Mouse (Mus musculus) MEL (cell line): ENCODE measurements around the gene Prdm10. TPM values are rescaled to one million over a fixed set of nuclear protein-coding genes. Genes with fewer than 3 reads are reported as not detected.

ENCODE experiments used
- DNase-seq: peaks from one replicate; pipeline ENCODE4 v3.0.0; 2011; ENCODE audit warnings: low read depth, low spot score
- H3K27ac ChIP-seq: 2 replicates; pipeline ENCODE4 v1.5.1; 2012; ENCODE audit warnings: low read depth, mild to moderate bottlenecking, control low read depth, low read length, moderate library complexity; ENCODE audit not compliant: control insufficient read depth
- H3K27me3 ChIP-seq, 2 experiments: fragments of 150-350 bp in 1 of 2; sonication (generic) in 1 of 2; 2 replicates each; pipeline ENCODE4 v1.6.1; 2012; ENCODE audit warnings: low read length in 2 of 2, mild to moderate bottlenecking in 2 of 2, improper control_type of control experiment in 1 of 2, moderate library complexity in 1 of 2; ENCODE audit not compliant: insufficient read depth in 2 of 2, control insufficient read depth in 1 of 2
- H3K36me3 ChIP-seq, 2 experiments: 2 replicates each; pipeline ENCODE4 v1.6.1; 2012 to 2014; ENCODE audit warnings: low read length in 2 of 2, improper control_type of control experiment in 1 of 2, inconsistent platforms in 1 of 2, mild to moderate bottlenecking in 1 of 2; ENCODE audit not compliant: insufficient read depth in 2 of 2, control insufficient read depth in 1 of 2
- H3K4me1 ChIP-seq, 2 experiments: fragments of 150-350 bp in 1 of 2; sonication (generic) in 1 of 2; 2 replicates each; pipeline ENCODE4 v1.6.1; 2012; ENCODE audit warnings: low read length in 2 of 2, improper control_type of control experiment in 1 of 2, mild to moderate bottlenecking in 1 of 2; ENCODE audit not compliant: insufficient read depth in 2 of 2, control insufficient read depth in 1 of 2
- H3K4me3 ChIP-seq, 2 experiments: fragments of 150-350 bp in 1 of 2; sonication (generic) in 1 of 2; 2 replicates each; pipeline ENCODE4 v1.5.1; 2012; ENCODE audit warnings: low read depth in 2 of 2, low read length in 2 of 2, mild to moderate bottlenecking in 2 of 2, moderate library complexity in 2 of 2, control low read depth in 1 of 2, improper control_type of control experiment in 1 of 2; ENCODE audit not compliant: control insufficient read depth in 1 of 2, insufficient read depth in 1 of 2
- H3K79me2 ChIP-seq: 2 replicates; pipeline ENCODE4 v1.6.1; 2012; ENCODE audit warnings: mild to moderate bottlenecking, low read length, moderate library complexity; ENCODE audit not compliant: control insufficient read depth, poor library complexity, insufficient read depth
- H3K9ac ChIP-seq: 2 replicates; pipeline ENCODE4 v1.6.1; 2012; ENCODE audit warnings: low read depth, mild to moderate bottlenecking, control low read depth, low read length, moderate library complexity; ENCODE audit not compliant: control insufficient read depth, poor library complexity, severe bottlenecking
- H3K9me3 ChIP-seq: fragments of 150-350 bp; sonication (generic); replicated peaks from 2 replicates; pipeline ENCODE4 v1.6.1; 2012; ENCODE audit warnings: mild to moderate bottlenecking, low read length, improper control_type of control experiment, moderate library complexity; ENCODE audit not compliant: insufficient read depth
- CHD2 ChIP-seq: IDR thresholded peaks from 2 replicates; pipeline ENCODE4 v1.6.1; 2011; ENCODE audit warnings: low read length, improper control_type of control experiment
- ETS1 ChIP-seq: IDR thresholded peaks from 2 replicates; pipeline ENCODE4 v1.6.1; 2012; ENCODE audit warnings: low read depth, mild to moderate bottlenecking, inconsistent platforms, low read length, improper control_type of control experiment, moderate library complexity
- KAT2A ChIP-seq: conservative IDR thresholded peaks from 2 replicates; pipeline ENCODE4 v1.6.1; 2012; ENCODE audit warnings: low read depth, low read length, improper control_type of control experiment, inconsistent platforms
- MAFK ChIP-seq: IDR thresholded peaks from 2 replicates; pipeline ENCODE4 v1.6.1; 2011; ENCODE audit warnings: low read depth, mild to moderate bottlenecking, low read length, improper control_type of control experiment, borderline replicate concordance
- MAX ChIP-seq: IDR thresholded peaks from 2 replicates; pipeline ENCODE4 v1.6.1; 2011; ENCODE audit warnings: low read length, improper control_type of control experiment
- MAZ ChIP-seq: IDR thresholded peaks from 2 replicates; pipeline ENCODE4 v1.6.1; 2012; ENCODE audit warnings: low read depth, mild to moderate bottlenecking, inconsistent platforms, low read length, improper control_type of control experiment
- MYB ChIP-seq: IDR thresholded peaks from 2 replicates; pipeline ENCODE4 v1.6.1; 2011; ENCODE audit warnings: mild to moderate bottlenecking, low read depth, low read length, improper control_type of control experiment
- NELFE ChIP-seq: IDR thresholded peaks from 2 replicates; pipeline ENCODE4 v1.6.1; 2011; ENCODE audit warnings: low read depth, low read length, improper control_type of control experiment
- NRF1 ChIP-seq: IDR thresholded peaks from 2 replicates; pipeline ENCODE4 v1.6.1; 2014; ENCODE audit warnings: low read depth, mild to moderate bottlenecking, inconsistent platforms, low read length, improper control_type of control experiment, moderate library complexity; ENCODE audit not compliant: poor library complexity, insufficient read depth, severe bottlenecking
- POLR2A ChIP-seq, 2 experiments: IDR thresholded peaks; 2 replicates each; pipeline ENCODE4 v1.6.1; 2011 to 2012; ENCODE audit warnings: low read length in 2 of 2, mild to moderate bottlenecking in 2 of 2, control low read depth in 1 of 2, improper control_type of control experiment in 1 of 2, low read depth in 1 of 2, moderate library complexity in 1 of 2; ENCODE audit not compliant: control insufficient read depth in 1 of 2, insufficient read depth in 1 of 2, poor library complexity in 1 of 2
- SMC3 ChIP-seq: IDR thresholded peaks from 2 replicates; pipeline ENCODE4 v1.6.1; 2011; ENCODE audit warnings: low read depth, low read length, improper control_type of control experiment
- TBP ChIP-seq: IDR thresholded peaks from 2 replicates; pipeline ENCODE4 v1.8.0; 2011; ENCODE audit warnings: low read depth, low read length, improper control_type of control experiment
- UBTF ChIP-seq: IDR thresholded peaks from 2 replicates; pipeline ENCODE4 v1.6.1; 2012; ENCODE audit warnings: low read depth, mild to moderate bottlenecking, inconsistent platforms, low read length, improper control_type of control experiment, moderate library complexity, borderline replicate concordance; ENCODE audit not compliant: insufficient read depth
- USF1 ChIP-seq: IDR thresholded peaks from 2 replicates; pipeline ENCODE4 v1.6.1; 2014; ENCODE audit warnings: low read depth, mild to moderate bottlenecking, inconsistent platforms, low read length, improper control_type of control experiment, moderate library complexity
- USF2 ChIP-seq, 2 experiments: IDR thresholded peaks; 2 replicates each; pipeline ENCODE4 v1.6.1; 2011 to 2012; ENCODE audit warnings: improper control_type of control experiment in 2 of 2, low read length in 2 of 2, borderline replicate concordance in 1 of 2, inconsistent platforms in 1 of 2, low read depth in 1 of 2, mild to moderate bottlenecking in 1 of 2; ENCODE audit not compliant: insufficient read depth in 1 of 2
- polyA plus RNA-seq, 2 experiments: library from polyadenylated mRNA; stranded (reverse) in 1 of 2; unstranded in 1 of 2; fragments of >175 nt in 1 of 2; fragments of >200 nt in 1 of 2; gene quantifications; 2 replicates each; pipeline versions ENCODE4 v1.2.1 to v1.2.4; 2012; ENCODE audit warnings: low replicate concordance in 2 of 2, low read depth in 1 of 2; ENCODE audit not compliant: insufficient read length in 2 of 2, insufficient read depth in 1 of 2, missing spikeins in 1 of 2
- total RNA-seq: library from RNA; depleted of rRNA; stranded (reverse); fragments of 300-350 nt; gene quantifications from 2 replicates; pipeline ENCODE4 v1.2.3, GENCODE M21; 2012

Prdm10 gene
- total and polyA plus RNA-seq, 3 experiments: 3.4 to 8.7 TPM; not detected in 1

DNA sequence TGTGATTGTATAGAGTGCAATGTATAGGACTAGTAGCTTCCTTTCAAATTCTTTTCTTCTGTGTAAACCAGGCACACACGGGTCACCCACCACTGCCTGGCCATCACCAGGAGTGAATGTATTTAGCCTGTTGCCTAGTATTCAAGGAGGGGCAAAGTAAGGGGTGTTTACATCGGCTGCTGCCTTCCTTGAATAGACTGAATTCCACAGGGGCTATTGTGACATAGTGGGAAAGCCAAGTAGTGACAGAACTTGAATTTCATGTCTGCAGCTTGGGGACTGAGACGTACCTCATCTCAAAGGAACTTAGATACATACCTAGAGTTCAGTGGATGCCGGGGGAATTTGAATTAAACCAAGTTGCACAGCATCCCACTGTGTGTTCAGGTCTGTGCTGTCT lies 41.2 kb downstream of the Prdm10 start:
- TF ChIP-seq MYB (no peak), USF2 (IDR thresholded peaks at IDR 0.05; ENCODE audit: borderline replicate concordance in 1 of 2, insufficient read depth in 1 of 2, low read depth in 1 of 2, low read length in 2 of 2) (no peak), TBP (no peak), USF1 (no peak), MAFK (no peak), NRF1 (no peak), UBTF (no peak), NELFE (no peak), MAX (no peak), KAT2A (no peak), CHD2 (no peak), MAZ (no peak), SMC3 (no peak), POLR2A (IDR thresholded peaks at IDR 0.05; ENCODE audit: control insufficient read depth in 1 of 2, insufficient read depth in 1 of 2, low read depth in 1 of 2, low read length in 2 of 2, poor library complexity in 1 of 2) (no peak)
- no peaks in the 10 kb centered on the region for H3K36me3 ChIP-seq
- no peaks in the 10 kb centered on the region for H3K9me3 ChIP-seq
- no peak overlapping the region for H3K4me3 ChIP-seq
- H3K9ac ChIP-seq: no peak overlapping the region
- H3K27me3 ChIP-seq: no peaks in the 10 kb centered on the region
- no peak overlapping the region for H3K27ac ChIP-seq
- H3K79me2 ChIP-seq: no peaks in the 10 kb centered on the region
- DNase-seq: no peak
- no peaks in the 10 kb centered on the region; a peak in 1 of 4 replicates for H3K4me1 ChIP-seq

DNA sequence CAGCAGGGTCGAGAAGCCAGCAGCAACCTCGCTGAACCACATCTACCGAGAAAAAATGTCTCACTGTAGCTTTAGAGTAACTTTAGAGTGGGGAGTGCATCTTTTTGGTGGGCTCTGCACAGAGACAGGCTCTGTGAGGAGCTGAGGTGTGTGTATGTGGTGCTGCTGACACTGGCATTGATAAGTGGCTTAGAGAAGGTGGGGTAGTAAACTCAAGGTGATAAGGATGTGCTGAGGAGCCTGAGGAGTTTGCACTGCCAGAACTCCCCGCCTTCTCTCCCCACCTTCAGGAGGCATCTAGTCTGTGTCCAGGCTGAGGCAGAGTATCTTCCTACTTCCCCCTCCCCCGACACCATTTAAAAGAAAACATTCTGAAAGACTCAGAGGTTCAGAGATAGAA lies 41.8 kb downstream of the Prdm10 start:
- no peaks in the 10 kb centered on the region for H3K36me3 ChIP-seq
- DNase-seq: no peak
- H3K9me3 ChIP-seq: no peaks in the 10 kb centered on the region
- no peaks in the 10 kb centered on the region for H3K79me2 ChIP-seq
- H3K4me1 ChIP-seq: no peaks in the 10 kb centered on the region; a peak in 1 of 4 replicates
- H3K9ac ChIP-seq: no peak overlapping the region
- no peak overlapping the region for H3K4me3 ChIP-seq
- no peak for TF ChIP-seq ETS1
- no peak overlapping the region for H3K27ac ChIP-seq
- no peaks in the 10 kb centered on the region for H3K27me3 ChIP-seq

DNA sequence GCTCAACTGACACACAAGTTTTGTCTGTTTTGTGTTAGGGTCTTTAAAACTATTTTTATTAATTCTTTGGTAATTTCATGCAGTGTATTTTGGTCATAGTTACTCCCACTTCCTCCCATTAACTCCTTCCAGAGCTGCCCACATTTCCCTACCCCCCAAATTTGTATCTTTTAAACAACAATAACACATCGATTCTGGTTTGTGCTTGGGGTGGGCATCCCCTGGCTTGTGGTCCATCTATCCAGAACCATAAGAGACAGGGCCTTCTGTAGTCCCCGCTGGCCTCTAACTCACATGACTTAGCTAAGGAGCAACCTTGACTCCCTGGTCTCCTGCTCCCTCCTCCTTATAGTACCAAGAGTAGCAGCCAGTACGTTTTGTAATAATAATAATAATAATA lies 50.5 kb downstream of the Prdm10 start:
- no peak for TF ChIP-seq MAFK
- no peak overlapping the region for H3K4me3 ChIP-seq

More for the DNA sequence above, 50.5 kb downstream of the Prdm10 start:
- Histone ChIP-seq H3K36me3 (no peaks in the 10 kb centered on the region; a peak in 1 of 4 replicates), H3K27me3 (no peaks in the 10 kb centered on the region), H3K9me3 (no peaks in the 10 kb centered on the region), H3K4me1 (peaks cover 0 to 7% of the 10 kb centered on the region in 2 experiments; a peak in 1 of 4 replicates), H3K9ac (no peak overlapping the region), H3K79me2 (no peaks in the 10 kb centered on the region), H3K27ac (no peak overlapping the region)
- no peak for DNase-seq
